Mouse (Mus musculus) stomach, postnatal 0 days (tissue): ENCODE measurements around the gene Fgd1.

Experiments
- CTCF ChIP-seq: IDR thresholded peaks from 2 replicates; pipeline ENCODE4 v1.5.1; 2016; ENCODE audit warnings: antibody characterized with exemption, low read depth, mild to moderate bottlenecking, moderate library complexity
- EP300 ChIP-seq: optimal IDR thresholded peaks from 2 replicates; pipeline ENCODE3; 2016; ENCODE audit warnings: antibody characterized with exemption

DNA sequence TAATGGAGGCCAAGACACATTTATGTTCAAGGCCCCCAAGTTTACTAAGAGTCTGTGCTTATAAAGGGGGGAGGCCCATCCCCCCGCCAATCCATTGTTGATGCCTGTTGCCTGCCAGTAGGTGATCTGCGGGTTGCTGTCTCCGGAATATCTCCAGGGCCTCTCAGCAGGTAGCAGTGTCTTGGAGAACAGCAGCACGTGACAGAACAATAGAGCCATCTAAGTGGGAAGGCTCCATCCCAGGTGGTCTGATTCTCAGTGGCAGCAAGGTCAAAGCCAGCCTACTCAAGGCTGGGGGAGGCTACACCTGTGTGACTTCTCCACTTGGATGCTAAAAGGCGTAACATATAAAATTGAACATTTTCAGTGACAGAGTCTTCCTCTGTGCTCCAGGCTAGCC is 4.7 kb upstream of the Fgd1 start:
- no peak for TF ChIP-seq CTCF
- no peak for TF ChIP-seq EP300
